Mouse (Mus musculus): ENCODE results near the gene Ints1. TPM values are rescaled to one million over a fixed set of nuclear protein-coding genes. Genes with fewer than 3 reads are reported as not detected.

The Ints1 gene
- total RNA-seq (2021) = 10 to 100 TPM; 43.5 to 43.6 TPM

DNA sequence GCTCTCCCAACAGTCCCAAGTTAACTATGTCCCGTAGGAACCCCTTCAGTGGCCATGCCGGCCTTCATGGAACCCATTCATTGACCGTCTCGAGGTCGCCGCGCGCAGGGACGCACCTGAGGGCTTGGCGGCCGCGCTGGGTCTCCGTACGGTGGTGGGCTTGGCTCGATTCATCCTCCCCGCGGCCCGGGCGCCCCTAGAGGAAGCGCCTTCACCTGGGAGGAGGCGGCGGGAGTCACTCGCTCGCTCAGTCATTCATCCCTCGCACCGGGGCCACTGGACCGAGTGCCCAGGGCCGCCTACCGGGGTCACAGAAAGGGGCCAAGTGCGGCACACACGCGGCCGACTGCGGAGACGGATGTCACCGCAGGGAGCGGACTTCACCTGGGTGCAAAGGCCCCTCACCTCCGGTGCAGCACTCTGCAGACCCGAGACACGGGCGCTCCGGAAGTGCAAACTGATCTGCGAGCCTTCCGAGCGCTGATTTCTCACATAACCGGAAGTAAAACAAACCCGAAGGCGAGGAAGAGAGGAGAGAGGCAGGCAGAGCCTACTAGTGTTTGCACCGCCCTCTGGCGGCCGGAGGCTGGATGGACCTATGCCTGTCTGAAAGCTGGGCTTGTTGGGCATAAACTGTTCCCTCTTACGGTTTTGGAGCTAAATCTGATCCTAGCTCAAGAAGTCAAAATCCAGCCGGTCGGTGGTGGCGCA lies at the start of gene Ints1:
Gene Ints1 (minus strand): TSS at position 459 of the 711 bp plus-strand sequence.
- DNase-seq = peak; percentile 96 to 98
- intact Hi-C loops (cut with DNase I) = no loop called here

DNA sequence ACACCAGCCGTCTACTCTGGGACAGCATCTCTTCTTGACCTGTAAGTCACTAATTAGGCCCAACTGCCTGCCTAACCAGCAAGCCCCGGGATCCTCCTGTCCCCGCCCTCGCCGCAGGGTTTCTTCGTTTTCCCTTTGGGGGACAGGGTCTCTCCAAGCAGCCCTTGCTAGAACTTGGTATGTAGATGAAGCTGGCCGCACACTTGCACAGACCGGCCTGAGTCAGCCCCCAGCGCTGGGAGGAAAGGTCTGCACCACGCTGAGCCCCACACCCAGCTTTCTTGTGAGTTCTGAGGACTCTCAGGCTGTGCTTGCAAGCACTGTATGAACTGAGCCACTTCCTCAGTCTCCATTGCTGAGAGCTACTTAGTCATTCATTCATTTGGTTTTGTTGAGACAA lies 49.1 kb upstream of the Ints1 start:
- intact Hi-C loops (cut with DNase I) = no loop called here
- DNase-seq = no peak

DNA sequence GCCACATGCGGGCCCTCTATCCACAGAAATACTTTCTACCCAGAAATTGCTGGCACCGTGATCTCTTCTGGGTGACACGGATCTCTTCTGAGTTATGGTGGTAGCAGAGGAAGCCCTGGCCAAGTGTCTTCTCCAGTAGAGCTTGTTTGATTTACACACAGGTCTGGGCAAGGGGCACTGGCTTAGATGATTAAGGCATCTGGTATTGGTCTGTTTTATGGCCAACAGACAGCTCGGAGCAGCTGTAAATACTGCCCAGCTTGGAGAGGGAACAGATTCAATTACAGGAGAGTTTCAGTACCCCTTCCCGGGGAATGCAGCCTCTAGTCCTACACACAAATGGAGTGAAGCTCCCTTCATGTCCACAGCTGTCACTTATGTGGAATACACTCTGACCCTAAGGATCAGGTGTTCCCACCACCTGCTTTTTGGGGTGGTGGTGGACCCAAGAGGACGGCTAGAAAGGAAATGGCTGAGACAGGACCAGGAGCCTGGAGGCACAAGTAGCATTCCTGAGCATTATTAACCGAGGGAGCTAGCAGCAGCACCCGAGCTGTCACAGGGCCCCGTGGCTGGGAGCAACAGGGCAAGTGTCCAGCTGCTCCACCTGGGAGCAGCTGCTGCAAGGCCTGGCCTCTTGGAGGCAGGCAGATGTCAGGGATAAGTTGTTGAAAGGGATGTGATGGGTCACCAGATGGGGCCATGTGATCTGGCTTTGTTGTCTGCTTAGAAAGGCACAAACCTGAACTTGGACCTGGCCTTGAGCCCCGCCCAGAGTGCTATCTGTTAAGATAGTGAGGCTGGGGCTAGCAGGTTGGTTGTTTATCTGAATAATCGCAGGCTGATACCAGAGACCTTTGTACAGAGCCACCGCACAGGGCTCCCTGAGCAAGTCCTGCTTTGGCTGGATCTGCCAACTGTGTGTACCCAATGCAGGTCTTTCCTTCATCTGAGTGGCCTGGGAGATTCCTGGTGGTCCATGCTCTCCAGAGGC lies 46.3 kb upstream of the Ints1 start:
- no peak for DNase-seq
- intact Hi-C loops (cut with DNase I) = no loop called here

DNA sequence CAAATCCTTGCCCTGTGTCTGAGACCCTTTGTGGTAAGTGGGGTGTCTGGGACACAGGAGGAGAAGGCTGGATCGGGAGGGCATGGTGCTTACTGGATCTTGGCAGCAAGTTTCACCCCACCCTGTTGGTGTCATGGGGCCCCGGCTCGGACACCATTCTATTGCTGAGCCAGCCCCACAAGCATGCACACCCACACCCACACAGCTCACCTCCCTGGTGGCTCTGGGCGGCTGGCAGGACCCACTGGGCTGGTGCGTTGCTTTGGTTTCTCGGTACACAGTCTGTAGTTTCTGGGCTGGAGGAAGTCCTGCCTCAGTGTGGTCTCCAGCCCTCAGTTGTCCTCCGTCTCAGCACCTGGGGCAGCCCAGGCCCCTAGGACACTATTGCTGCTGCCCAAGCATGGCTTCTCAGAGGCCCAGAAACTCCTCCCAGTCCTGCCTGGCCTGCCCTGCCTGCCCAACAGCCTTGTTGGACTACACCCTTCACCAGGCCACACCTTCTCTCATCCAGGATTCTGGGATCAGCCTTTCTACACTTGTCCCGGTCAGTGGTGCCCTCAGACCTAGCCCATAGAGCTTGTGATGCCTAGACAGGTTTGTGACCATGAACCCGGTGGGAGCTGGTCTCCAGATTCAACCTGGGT lies 44.2 kb upstream of the Ints1 start, which contains the start of gene Tmem184a:
Gene Tmem184a (minus strand): TSS at position 380 of the 644 bp plus-strand sequence.
- intact Hi-C loops (cut with DNase I) = loop anchor here (2.0 kb wide), 1 partner anchor 43 kb away; no protein-coding TSS in a partner anchor
- no peak for DNase-seq

DNA sequence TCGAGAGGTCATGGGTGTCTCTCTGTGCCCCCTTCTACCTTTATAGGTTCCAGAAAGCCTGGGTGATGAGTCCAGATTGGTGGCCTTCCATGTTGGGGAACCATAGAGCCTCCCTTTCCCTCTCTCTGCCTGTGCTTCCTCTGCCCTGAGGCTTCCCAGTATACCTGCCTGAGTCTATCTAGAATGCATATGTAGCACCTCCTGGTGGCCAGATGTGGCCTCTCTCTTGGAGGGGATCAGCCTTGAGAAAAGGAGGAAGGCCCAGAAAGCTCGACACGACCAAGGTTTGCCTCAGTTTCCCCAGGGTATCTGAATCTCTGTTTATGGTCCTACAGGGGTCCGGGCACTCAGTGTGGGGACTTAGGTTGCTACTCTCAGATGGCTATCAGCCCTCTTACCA lies 43.3 kb upstream of the Ints1 start:
- intact Hi-C loops (cut with DNase I) = loop anchor here (2.0 kb wide), 1 partner anchor 42 kb away; no protein-coding TSS in a partner anchor
- peak; percentile 54 to 62 for DNase-seq

DNA sequence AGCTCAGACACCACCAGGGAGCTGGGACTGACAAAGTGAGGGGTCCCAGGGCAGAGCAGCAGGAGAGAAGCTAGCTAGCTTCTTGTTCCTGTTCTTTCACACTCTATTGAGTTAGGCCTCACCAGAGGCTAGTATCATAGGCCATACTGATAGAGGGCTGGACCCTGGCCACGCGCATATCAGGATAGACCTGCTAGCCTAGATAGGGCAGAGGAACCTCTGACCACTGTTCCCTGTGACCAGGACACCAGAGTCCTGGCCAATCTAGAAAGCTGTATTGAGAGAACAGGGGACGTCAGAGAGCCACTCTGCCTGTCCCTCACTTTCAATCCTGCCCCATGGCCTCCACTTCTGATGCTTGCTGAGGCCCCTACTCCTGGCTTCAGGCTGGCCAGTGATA lies 42.6 kb upstream of the Ints1 start:
- intact Hi-C loops (cut with DNase I) = loop anchor here (2.0 kb wide), 1 partner anchor 41 kb away; no protein-coding TSS in a partner anchor
- no peak for DNase-seq

DNA sequence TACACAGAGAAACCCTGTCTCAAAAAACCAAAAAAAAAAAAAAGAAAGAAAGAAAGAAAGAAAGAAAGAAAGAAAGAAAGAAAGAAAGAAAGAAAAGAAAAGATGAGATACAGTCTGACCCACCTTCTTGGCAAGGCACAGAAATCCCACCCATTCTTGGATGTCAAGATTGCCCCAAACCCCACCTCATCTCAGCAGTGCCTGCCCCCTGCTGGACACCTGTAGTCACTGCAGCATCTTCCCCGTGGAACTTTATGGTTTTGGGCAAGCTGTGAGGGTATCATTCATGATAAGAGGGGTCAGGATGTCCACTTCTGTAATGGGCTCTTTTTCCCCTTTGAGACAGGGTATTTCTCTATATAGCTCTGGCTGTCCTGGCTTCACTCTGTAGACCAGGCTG lies 41.8 kb upstream of the Ints1 start:
- no peak for DNase-seq
- intact Hi-C loops (cut with DNase I) = no loop called here

DNA sequence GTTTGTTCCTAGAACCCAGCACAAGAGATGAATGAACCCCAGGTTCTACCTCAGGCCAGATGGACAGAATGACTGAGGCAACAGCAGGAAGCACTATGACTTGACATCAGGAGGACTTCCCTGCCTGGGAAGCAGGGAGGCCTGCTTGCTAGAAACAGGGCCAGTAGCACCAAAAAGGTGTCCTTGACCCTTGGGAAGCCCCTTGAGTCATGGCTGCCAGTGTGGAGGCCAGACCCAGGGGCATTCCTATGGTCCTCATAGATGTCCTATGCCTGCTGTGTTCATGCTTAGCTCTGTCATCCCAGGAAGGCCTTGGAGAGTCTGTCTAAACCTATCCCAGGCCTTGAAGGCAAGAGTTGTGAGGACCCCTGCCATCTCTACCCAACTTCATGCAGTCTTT lies 41.0 kb upstream of the Ints1 start:
- no peak for DNase-seq
- intact Hi-C loops (cut with DNase I) = no loop called here

DNA sequence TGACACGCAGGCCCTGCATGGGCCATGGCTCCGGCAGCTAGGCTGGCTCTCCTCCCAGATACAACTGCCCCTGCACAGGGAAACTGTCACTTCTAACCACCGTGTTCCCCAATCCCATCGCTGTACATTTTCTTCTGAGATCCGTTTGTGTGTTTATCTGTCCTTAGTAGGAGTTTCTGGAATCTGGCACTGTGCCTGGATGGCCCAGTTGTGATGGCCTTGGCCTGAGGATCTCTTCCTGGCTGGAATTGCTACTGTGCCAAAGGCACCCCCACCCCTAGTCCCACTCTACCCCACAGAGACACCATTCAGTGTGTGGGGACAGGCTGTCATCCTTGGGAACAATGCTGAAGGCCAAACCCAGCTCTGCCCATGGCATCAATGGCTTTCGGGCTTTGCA lies 40.5 kb upstream of the Ints1 start:
- DNase-seq = no peak
- intact Hi-C loops (cut with DNase I) = no loop called here

DNA sequence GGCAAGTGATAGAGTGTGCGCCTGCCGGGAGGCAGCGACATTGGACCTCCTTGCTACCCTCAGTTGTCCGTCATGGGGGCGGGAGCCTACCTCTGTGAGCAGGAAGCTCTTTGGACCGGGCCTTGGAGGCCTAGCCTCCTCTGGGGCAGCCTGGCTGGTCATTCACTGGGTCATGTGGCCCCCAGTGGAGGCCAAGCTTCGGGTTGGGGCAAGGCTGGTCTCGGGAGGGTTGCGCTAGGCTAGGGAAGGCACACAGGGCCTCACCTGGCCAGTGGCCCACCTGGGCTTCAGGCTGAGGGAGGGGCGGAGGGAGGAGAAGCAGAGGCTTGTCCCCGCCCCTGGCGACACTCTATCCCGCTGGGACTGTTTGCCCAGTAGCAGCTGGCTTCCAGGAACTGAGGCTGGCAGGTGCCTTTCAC lies 38.5 kb upstream of the Ints1 start:
- intact Hi-C loops (cut with DNase I) = no loop called here
- DNase-seq = no peak

DNA sequence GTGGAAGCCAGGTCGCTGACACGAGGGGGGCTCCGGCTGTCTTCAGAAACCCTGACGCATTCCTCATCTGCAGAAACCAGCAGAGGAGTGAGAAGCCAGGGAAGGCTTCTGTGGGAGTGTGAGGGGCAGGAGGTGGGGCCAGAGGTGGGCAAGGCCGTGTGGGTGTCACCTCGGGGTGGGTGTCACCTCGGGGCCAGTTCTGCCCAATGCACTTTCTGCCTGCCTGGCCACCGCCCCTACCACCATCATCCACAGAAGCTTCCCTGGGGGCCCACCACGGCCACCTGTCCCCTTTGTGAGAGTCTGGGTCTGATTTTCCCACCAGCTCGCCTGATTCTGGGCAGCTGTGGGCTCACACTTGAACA lies 37.6 kb upstream of the Ints1 start:
- no peak for DNase-seq
- intact Hi-C loops (cut with DNase I) = no loop called here

DNA sequence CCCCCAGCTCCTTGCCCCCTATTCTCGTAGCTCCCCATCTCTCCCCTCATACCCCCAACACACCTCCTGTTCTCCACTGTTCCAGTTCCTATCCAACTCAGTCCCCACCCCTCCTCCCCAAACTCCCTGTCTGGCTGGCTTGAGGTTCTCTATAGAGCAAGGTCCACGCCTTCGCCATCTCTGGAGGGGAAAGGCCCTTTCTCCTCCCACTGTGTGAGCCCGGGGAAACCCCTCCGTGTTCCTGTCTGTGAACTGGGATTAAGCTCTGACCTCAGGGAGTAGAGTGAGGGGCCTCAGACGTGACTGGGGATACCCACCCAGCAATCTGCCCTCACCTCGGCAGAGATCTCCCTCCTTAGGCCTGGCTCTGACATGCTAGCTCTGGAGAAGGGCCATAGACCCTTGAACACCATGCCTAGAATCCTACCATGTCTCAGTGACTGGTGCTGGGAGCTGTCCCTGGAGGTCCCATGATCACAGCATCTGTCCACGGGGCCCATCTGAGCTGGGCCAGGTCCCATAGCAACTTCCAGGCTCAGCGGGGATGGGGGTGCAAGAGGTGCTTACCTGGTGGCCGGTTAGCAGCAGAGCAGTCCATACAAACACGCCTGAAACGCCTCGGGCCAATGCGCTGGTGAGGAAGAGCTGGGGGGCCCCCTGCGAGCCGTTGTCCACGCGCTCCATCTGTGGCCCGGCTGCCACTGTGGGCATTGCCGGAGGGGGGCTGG lies 37.1 kb upstream of the Ints1 start:
- no peak for DNase-seq
- intact Hi-C loops (cut with DNase I) = no loop called here

DNA sequence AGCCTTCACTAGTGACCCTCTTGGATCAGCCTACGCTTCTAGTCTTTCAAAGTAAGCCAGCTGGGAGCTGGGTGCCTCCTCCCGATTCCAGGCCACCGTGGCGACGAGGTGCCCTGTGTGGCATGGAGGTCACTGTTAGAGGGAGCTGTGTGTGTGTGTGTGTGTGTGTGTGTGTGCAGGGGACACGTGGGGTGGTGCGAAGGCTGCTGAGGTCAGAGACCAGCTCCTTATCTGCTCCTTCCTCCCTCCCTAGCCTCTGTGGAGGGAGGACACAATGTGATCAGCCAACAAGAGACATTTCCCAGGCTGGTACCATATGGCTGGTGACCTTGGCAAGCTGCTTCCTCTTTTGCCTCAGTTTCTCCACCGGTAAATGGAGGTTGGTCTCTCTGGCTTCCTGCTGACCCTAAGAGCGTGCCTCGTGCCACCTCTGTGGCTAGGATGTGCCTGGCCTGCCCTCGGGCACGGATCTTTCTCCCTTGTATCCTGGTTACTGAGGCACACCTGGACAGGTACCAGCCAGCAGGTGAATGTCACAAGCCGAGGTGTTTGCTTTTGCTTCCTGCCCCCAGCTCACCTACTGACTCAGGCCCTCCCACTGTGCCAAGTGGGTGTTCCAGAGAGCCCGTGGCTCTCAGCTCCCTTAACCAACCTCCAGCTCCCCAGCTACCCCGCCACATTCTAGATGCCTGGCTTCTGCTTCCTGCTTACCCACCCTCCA lies 36.4 kb upstream of the Ints1 start:
- intact Hi-C loops (cut with DNase I) = no loop called here

DNA sequence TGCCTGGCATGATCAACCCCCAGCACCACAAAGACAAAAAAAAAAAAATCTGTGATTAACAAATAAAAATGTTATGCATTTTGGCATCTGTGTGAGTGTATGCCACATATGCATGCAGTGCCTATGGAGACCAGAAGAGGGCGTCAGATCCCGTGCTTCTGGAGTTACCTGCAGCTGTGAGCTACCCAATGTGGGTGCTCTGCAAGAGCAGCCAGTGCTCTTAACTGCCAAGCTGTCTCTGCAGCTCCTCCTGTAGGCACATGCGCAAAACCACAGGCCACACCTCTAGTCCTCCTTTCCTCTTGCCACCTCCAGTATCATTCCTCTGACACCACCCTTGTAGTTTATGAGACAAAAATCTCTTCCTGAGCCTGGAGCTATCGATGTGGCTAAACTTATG lies 33.9 kb upstream of the Ints1 start:
- intact Hi-C loops (cut with DNase I) = no loop called here
- DNase-seq = no peak

More for the DNA sequence above, 36.4 kb upstream of the Ints1 start:
- no peak for DNase-seq

DNA sequence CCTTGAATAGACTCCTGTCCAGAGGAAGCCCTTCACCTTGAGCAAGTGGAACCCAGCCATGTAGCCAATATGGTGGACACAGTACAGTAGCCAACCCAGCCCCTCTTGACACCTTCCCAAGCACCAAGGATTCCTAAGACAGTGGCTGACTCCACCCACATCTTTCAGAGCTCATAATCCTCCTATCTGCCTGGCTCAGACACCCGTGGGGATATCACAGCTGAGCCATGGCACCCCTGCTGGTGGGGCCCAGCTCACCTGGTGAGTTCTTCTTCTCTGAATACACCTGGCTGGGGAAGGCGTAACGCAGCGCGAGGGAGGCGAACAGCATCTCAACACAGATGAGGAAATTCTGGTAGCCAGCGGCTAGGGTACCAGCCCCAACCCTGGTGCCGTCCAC lies 30.4 kb upstream of the Ints1 start:
- no peak for DNase-seq
- intact Hi-C loops (cut with DNase I) = no loop called here

DNA sequence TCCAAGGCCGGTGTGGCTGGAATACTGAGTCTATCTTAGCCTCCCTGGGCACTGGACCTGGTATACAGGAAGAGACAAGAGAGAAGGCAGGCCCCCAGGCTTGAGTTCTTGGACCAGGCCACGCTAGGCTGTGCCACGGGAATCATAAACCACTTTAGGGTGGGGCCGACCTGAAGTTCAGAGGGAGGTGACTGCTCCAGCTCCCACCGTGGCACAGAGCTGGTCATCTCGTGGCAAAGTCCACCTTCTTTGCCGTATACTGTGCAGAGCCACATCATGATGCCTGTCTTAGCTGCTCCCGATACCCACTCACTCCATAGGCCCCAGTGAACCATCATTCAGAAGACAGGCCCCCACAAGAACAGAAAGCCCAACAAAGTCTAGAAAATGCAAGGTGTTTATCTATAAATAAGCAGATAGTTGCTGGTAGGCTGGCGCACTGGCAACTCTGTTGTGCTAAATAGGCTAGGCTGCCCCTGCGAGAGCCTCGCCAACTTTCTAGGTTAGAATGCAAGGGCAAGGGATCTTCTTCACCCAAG lies 29.2 kb upstream of the Ints1 start:
- intact Hi-C loops (cut with DNase I) = no loop called here
- DNase-seq = no peak

DNA sequence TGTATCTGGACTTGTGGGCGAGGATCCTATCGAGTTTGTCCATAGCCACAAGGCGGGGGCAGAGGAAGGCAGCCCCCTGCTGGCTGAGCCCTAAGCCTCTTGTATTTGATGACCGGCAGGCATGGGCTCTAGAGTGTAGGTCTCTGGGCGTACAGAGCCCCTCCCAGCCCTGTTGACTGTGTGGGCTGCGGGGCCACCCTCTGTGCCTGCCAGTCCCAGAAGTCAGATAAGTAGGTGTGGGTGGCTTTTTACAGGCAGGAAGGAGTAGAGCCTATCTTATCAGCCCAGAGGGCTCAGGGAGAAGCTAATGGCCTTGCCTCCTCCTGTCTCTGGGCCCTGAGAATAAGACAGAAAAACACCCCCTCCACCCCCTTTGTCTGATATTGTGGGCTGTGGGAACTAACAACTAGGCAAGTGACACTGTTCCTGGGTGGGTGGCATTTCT lies 28.7 kb upstream of the Ints1 start:
- intact Hi-C loops (cut with DNase I) = no loop called here
- no peak for DNase-seq

DNA sequence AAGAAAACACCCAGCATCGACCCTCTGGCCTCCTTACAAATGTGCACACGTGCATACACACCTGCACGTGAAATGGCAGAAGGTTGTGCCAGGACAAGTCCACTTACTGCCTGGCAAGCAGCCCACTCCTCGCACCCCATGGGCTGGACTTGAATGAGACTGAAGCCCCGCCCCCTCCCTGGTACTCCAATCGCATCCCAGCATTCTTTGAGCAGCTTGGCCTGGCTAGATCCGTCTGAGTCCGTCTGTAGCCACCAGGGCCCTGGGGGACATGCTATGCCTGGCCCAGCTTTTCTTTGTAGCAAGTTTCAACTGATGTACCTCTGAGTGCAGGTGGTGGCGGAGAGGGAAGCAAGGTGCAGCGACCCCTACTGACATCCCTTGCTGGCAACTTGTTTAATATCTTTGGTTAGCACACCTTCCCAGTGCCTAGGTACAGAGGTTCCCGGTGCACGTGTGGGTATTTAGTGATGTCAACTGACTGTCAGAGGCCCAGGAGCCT lies 28.2 kb upstream of the Ints1 start:
- intact Hi-C loops (cut with DNase I) = no loop called here

DNA sequence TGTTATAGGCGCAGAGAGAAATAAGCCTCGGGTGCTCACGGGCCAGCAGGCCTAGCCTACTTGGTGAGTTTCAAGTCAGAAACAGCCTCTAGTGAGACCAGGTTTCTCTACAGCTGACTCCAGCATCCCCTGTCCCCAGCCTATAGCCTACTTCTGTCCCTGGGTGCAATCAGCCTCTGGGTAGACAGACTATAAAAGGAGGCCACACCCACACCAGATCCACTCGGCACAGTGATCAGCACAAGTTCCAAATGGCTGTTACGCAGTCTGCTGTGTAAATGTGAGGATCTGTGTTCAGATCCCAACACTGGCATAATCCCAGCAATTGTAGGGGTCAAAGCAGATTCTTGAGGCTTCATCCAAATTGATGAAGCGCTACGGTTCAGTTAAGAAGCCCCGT lies 27.7 kb upstream of the Ints1 start:
- intact Hi-C loops (cut with DNase I) = no loop called here
- DNase-seq = no peak

More for the DNA sequence above, 28.2 kb upstream of the Ints1 start:
- peak; percentile 64 to 75 for DNase-seq

All from heart, postnatal 10 days (tissue).